Mouse (Mus musculus): ENCODE results near the gene Npepps.

GRCm38 (mm10) chr11:97246510-97247159, 33.8 kb downstream of the Npepps start:
- TF ChIP-seq POU5F1 (IDR thresholded peaks at IDR 0.05; ENCODE audit: borderline replicate concordance, low read length) (no peak), CTCF (conservative IDR thresholded peaks at IDR 0.05; ENCODE audit: low read length) (no peak)
